Mouse (Mus musculus) cerebellum, adult 2 months (tissue): ENCODE results near the gene Marcksl1. TPM values are rescaled to one million over a fixed set of nuclear protein-coding genes. Genes with fewer than 3 reads are reported as not detected.
"Not testable (repeated sequence)": the region's sequence is repeated elsewhere in the genome, so short reads cannot be mapped to it uniquely, and the experiment has no call there.

Source experiments
- DNase-seq, 2 experiments: peaks; one replicate each; pipeline ENCODE4 v3.0.0; 2021
- H3K27ac ChIP-seq: fragments of 200-500 bp; 2 replicates; pipeline ENCODE4 v1.5.1; 2012; ENCODE audit warnings: low read length, control low read depth, inconsistent platforms; ENCODE audit not compliant: insufficient read depth
- H3K27me3 ChIP-seq: fragments of 200-500 bp; 2 replicates; pipeline ENCODE4 v1.6.1; 2012; ENCODE audit warnings: inconsistent platforms, mild to moderate bottlenecking, low read length, moderate library complexity; ENCODE audit not compliant: control insufficient read depth, insufficient read depth
- H3K4me1 ChIP-seq: fragments of 200-500 bp; 2 replicates; pipeline ENCODE4 v1.6.1; 2011; ENCODE audit warnings: low read length; ENCODE audit not compliant: control insufficient read depth, insufficient read depth
- H3K4me3 ChIP-seq: fragments of 200-500 bp; replicated peaks from 2 replicates; pipeline ENCODE3; 2011; ENCODE audit warnings: mild to moderate bottlenecking, low read depth, low read length, control low read depth; ENCODE audit not compliant: insufficient read depth
- CTCF ChIP-seq: fragments of 200-500 bp; IDR thresholded peaks from 2 replicates; pipeline ENCODE4 v1.5.1; 2011; ENCODE audit warnings: low read depth, mild to moderate bottlenecking, control low read depth, low read length, moderate library complexity, borderline replicate concordance; ENCODE audit not compliant: insufficient read depth
- POLR2A ChIP-seq: fragments of 200-500 bp; IDR thresholded peaks from 2 replicates; pipeline ENCODE4 v1.6.1; 2011; ENCODE audit warnings: low read length, control low read depth, borderline replicate concordance; ENCODE audit not compliant: insufficient read depth
- WGBS: fragments of 180-500 bp; shearing (Covaris S2); methylation state at CpG from one replicate; pipeline ENCODE4 v1.1.7; 2018; 5-methylcytosine and 5-hydroxymethylcytosine counted together
- polyA plus RNA-seq: library from polyadenylated mRNA; depleted of rRNA; stranded (reverse); fragments of >200 nt; gene quantifications from 2 replicates; pipeline ENCODE4 v1.2.3, GENCODE M21; 2012

The Marcksl1 gene
- polyA plus RNA-seq, 1 experiment, result 70.0 TPM

GRCm38 (mm10) chr4:129513891-129514290, 510 bp downstream of the Marcksl1 start:
- peak overlapping the region; percentile 32 for H3K4me3 ChIP-seq
- H3K27me3 ChIP-seq, result peaks cover 3% of the 10 kb centered on the region; the same call in 1 of the 2 replicates
- DNase-seq, result no peak
- 1% methylated on average over 52 of the region's 57 CpGs for WGBS
- H3K4me1 ChIP-seq, result no peaks in the 10 kb centered on the region
- TF ChIP-seq CTCF, result no peak
- H3K27ac ChIP-seq, result no peak overlapping the region

GRCm38 (mm10) chr4:129514300-129514898, 1.0 kb downstream of the Marcksl1 start:
- peak; percentile 19; the same call in 1 of the 2 replicates for TF ChIP-seq CTCF
- TF ChIP-seq POLR2A, result no peak
- Histone ChIP-seq H3K27ac (no peak overlapping the region), H3K4me1 (no peaks in the 10 kb centered on the region), H3K27me3 (peaks cover 3% of the 10 kb centered on the region; the same call in 1 of the 2 replicates), H3K4me3 (no peak overlapping the region)
- 3% methylated on average over 35 of the region's 35 CpGs for WGBS
- DNase-seq, result no peak

- no peaks in the 10 kb centered on the region for H3K4me1 ChIP-seq
- DNase-seq, result no peak
- peaks cover 3% of the 10 kb centered on the region; the same call in 1 of the 2 replicates for H3K27me3 ChIP-seq
- no peak overlapping the region for H3K27ac ChIP-seq
- H3K4me3 ChIP-seq, result no peak overlapping the region
- 48% methylated on average over 2 of the region's 2 CpGs for WGBS
- no peak for TF ChIP-seq POLR2A
- TF ChIP-seq CTCF, result no peak
These were observed 3.5 kb downstream of the Marcksl1 start for GRCm38 (mm10) chr4:129516925-129517324.

GRCm38 (mm10) chr4:129518519-129518918, 5.1 kb downstream of the Marcksl1 start:
- no peak overlapping the region for H3K4me3 ChIP-seq
- H3K27me3 ChIP-seq, result peaks cover 3% of the 10 kb centered on the region; the same call in 1 of the 2 replicates
- H3K27ac ChIP-seq, result no peak overlapping the region
- H3K4me1 ChIP-seq, result no peaks in the 10 kb centered on the region
- TF ChIP-seq POLR2A, result no peak
- no peak for TF ChIP-seq CTCF
- no peak for DNase-seq
- WGBS, result 87% methylated on average over 8 of the region's 8 CpGs

GRCm38 (mm10) chr4:129525338-129525737, 12.0 kb downstream of the Marcksl1 start:
- Histone ChIP-seq H3K4me1 (no peaks in the 10 kb centered on the region), H3K4me3 (no peak overlapping the region), H3K27ac (no peak overlapping the region), H3K27me3 (no peaks in the 10 kb centered on the region)
- DNase-seq, result no peak
- no peak for TF ChIP-seq POLR2A
- no peak for TF ChIP-seq CTCF
- 94% methylated on average over 5 of the region's 5 CpGs for WGBS

GRCm38 (mm10) chr4:129525889-129526288, 12.5 kb downstream of the Marcksl1 start:
- TF ChIP-seq POLR2A, result no peak
- TF ChIP-seq CTCF, result no peak
- H3K4me3 ChIP-seq, result no peak overlapping the region
- 86% methylated on average over 3 of the region's 3 CpGs for WGBS

GRCm38 (mm10) chr4:129528901-129529300, 15.5 kb downstream of the Marcksl1 start:
- not testable (repeated sequence) for H3K27ac ChIP-seq, DNase-seq, H3K27me3 ChIP-seq, H3K4me1 ChIP-seq, H3K4me3 ChIP-seq
- WGBS, result 98% methylated on average over 6 of the region's 6 CpGs

More at GRCm38 (mm10) chr4:129525889-129526288, 12.5 kb downstream of the Marcksl1 start:
- H3K27ac ChIP-seq, result no peak overlapping the region
- no peaks in the 10 kb centered on the region for H3K27me3 ChIP-seq
- DNase-seq, result no peak
- no peaks in the 10 kb centered on the region for H3K4me1 ChIP-seq

- Histone ChIP-seq H3K27me3 (no peaks in the 10 kb centered on the region), H3K4me3 (no peak overlapping the region), H3K27ac (no peak overlapping the region), H3K4me1 (peaks cover 6% of the 10 kb centered on the region)
- WGBS, result 55% methylated on average over 6 of the region's 6 CpGs
- DNase-seq, result peak in 1 of 2 experiments; percentile 27
- TF ChIP-seq CTCF (peak; percentile 34; the same call in 1 of the 2 replicates), POLR2A (no peak)
These were observed 26.6 kb downstream of the Marcksl1 start for GRCm38 (mm10) chr4:129540012-129540411.
